Mouse (Mus musculus): ENCODE measurements around the gene Usp13. TPM values are rescaled to one million over a fixed set of nuclear protein-coding genes. Genes with fewer than 3 reads are reported as not detected.
A peak's percentile ranks its signal among the peaks of the same experiment; 100 is the strongest.

The Usp13 gene
- total RNA-seq (2021) = 100 to 1,000 TPM; 191 to 208 TPM
- long read RNA-seq, experiment 1, full-length matches to known transcripts = 262 of 354 reads
- long read RNA-seq, experiment 1, partial matches to known transcripts = 24 of 354 reads
- long read RNA-seq, experiment 1, other reads (novel, unspliced or antisense) = 68 of 354 reads
- long read RNA-seq, experiment 2, full-length matches to known transcripts = 149 of 227 reads
- long read RNA-seq, experiment 2, partial matches to known transcripts = 52 of 227 reads
- long read RNA-seq, experiment 2, other reads (novel, unspliced or antisense) = 26 of 227 reads

DNA sequence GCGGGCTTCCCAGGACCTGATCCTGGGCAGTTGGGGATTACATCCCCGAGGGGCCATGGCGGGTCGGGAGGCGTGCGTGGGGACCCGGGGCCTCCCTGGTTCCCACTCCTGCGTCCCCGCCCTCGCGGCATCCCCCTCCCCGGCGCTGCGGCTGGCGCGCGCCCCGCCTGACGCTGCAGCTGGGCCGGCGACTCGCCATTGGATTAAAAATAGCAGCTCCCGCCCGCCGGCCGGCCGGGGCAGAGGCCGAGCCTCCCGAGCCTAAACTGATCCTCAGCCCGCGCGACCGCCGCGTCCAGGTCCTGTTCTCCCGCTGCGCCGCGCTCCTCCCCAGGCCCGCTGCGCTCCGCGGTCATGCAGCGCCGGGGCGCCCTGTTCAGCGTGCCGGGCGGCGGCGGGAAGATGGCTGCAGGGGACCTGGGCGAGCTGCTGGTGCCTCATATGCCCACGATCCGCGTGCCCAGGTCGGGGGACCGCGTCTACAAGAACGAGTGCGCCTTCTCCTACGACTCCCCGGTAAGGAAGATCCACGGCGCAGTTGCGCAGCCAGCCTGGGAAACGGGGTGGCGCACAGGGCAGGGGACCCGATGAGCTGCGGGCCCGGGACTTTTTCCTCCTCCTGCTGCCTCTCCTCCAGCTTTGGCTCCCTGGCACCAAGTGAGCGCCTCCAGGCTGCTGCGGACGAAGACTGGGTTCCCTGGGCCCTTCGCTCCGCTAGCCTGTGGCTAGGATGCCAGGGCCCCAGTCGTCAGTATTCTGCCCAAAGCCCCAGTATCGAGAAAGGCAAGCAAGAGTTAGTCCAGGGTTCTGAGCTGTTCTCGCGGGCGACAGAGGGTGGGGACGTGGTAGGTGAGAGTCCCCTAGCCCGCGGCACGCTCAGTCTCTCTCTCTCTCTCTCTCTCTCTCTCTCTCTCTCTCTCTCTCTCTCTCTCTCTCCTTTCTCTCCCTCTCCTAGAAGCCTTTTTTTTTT, at the start of gene Usp13:
TSS of gene Usp13 (plus strand) at position 190 of the 970 bp plus-strand sequence.
- DNase-seq (ENCODE audit: low spot score) = peak; percentile 80

DNA sequence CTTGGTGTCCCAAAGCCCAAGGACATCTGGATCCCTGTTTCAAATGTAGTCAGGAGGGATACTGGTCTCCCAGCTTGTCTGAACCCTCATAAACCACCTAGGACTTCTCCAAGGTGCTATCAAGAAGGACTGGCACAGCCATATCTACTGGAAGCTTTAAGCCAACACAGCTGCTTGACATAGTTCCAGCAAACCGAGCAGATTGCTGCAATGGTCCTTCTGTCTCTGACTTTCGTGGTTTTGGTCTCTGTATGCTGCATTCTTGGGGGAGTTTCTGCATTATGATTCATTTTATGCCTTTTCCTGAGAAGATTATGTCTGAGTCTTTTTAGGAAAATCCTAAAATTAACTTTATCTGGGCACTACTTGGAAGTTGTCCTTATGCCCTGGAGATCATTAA, 46.6 kb upstream of the Usp13 start:
- no peak for DNase-seq (ENCODE audit: low spot score)

DNA sequence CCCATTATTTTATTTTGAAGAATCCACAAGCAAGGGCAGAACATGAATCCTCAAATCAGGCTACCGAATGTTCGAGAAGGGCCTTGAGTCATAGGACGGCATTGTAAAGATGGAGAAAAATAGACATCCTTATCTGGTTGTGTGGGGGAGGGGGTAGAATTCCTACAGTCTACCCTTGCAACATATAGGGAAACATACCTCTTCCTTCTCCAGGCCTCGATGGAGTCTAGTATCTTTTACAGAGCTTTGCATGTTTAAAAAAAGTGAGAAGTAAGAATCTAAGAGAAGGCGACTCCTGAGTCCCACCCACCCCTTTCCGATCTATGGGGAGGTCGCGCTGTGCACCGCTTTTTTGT, 367 bp upstream of the Usp13 start:
- no peak for DNase-seq (ENCODE audit: low spot score)

DNA sequence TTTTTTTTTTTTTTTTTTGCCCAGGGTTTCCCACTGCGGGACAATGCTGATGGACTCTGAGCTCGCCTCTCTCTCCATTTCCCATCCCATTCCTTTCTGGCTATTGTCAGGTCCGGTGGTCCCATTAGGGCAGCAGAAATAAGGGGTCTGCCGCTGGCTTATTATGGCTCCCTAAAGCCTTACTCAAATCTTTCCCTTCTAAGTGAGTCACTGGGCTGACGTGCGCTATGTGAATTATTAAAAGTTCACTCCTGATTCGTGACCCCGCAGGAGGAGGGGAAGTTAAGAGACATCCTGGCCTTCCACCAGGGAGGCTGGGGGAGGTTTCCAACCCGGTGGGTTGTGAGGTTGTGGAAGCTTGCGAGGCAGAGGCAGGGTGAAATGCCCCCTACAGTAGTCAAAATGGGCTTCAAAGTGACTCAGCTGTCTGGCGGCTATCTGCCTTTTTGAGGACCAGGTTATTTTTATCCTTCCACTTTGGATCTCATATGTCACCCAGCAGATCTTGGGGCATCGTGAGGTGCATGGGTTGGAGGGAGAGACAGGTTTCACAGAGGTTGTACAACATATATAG, 1.1 kb downstream of the Usp13 start:
- DNase-seq (ENCODE audit: low spot score) = peak; percentile 67

DNA sequence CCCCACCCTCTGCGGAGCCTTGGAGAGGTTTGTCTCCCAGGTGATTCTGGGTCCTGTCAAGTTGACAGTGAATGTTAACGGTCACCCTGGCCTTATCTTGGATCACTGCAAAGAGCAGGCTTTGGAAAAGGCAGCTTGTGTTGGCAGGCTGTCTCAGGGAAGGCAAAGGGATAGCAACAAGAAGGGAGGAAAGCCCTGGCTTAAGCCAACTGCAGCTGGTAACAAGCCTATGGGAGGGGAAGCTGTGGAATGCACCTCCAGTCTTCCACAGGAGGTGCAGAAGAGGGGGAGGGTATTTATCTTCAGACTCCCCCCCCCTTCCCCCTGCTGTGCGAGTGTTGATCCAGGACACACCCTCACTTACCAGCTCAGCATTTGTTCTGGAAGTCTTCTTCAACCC, 5.3 kb downstream of the Usp13 start:
- DNase-seq (ENCODE audit: low spot score) = peak; percentile 52

DNA sequence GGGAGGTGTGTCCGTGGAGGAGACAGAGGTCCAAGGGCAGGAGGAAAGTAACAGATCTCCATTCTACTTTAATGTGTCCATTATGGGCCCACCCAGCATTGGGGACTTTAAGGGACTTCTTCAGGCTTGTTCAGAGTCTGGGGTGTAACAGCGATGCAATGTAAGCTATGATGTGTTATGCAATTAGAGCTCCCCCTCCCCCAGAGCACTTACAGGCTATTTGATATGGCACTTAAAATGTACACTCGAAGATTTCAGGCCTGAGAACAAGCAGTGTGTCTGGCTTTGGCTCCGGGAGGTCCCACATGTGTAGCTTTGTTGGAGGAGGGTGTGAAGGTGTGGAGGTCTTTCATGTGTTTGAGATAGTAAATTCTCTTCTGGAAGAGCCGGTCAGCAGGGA, 7.6 kb downstream of the Usp13 start:
- no peak for DNase-seq (ENCODE audit: low spot score)

DNA sequence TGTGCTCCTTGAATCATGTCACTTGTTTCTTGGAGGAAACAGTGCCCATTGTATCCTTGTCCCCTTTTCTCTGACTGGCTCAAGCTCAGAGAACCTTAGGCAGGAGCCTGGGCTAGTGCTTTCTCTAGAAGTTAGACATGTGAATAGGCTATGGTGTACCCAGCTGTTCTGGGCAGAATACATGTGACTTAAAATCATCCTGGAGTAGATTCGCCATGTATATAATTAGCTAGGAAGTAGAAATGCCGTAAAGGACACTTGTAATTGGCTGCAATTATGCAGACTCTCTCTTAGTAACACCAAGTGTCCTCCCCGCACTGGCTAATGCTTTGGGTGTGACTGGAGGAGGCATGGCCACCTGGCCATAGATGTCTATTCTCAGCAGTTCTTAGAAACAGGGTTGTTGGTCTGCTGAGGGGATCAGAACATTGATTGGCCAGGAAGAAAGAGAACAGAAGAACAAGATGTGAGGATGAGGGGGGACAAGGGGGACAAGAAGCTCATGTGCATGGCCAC, 8.7 kb downstream of the Usp13 start:
- no peak for DNase-seq (ENCODE audit: low spot score)

DNA sequence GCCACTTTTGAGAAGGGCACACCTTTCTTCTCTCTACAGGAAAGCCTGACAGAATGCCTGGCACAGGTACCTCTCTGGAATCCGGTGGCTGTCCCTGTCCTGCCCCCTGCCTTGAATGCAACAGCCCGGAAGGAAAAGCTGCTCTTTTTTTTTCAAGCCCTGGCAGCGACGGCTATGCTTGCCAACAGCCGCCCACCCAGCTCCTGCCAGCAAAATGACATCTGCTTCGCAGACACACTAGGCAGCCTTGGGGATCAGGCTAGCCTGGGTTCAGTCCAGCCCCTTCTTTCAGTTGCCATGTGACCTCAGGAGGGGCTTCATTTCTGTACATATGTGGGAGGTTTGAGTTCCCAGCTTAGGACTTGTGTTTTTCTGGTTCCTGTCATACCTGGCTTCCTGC, 9.4 kb downstream of the Usp13 start:
- DNase-seq (ENCODE audit: low spot score) = no peak

DNA sequence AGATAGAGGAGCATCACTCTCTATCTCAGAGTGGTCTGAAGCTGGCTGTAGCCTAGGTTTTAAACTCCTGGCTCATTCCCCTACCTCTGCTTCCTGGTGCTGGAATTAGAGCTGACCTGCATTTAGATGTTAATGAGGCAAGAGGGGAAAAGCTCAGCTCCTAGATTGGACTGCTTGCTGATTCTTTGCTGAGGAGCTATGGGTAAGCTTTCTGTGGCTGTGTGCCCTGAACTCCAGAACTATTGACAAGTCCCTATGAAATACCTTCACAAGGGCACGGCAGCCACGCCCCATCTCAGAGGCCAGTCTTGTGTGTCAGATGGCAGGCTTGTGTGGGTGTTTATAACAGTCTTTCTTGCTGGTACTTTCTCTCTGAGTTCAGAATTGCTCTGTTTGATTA, 16.5 kb downstream of the Usp13 start:
- no peak for DNase-seq (ENCODE audit: low spot score)

DNA sequence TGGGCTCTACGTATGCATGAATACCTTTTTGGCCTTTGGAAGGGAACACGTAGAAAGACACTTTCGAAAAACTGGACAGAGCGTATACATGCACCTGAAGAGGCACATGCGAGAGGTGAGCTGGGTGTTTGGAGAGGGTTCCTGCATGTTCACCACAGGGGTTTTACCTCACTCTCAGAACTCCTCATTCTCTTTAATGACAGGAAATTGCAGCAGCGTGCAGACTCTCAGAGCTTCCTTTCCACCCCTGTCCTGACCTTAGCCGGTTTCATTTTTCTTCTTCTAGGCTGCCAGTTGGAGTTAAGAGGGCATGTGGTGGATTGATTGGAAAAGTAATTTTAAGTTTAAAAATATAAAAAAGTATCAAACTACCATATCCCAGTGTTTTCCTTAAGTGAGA, 20.5 kb downstream of the Usp13 start:
- no peak for DNase-seq (ENCODE audit: low spot score)

DNA sequence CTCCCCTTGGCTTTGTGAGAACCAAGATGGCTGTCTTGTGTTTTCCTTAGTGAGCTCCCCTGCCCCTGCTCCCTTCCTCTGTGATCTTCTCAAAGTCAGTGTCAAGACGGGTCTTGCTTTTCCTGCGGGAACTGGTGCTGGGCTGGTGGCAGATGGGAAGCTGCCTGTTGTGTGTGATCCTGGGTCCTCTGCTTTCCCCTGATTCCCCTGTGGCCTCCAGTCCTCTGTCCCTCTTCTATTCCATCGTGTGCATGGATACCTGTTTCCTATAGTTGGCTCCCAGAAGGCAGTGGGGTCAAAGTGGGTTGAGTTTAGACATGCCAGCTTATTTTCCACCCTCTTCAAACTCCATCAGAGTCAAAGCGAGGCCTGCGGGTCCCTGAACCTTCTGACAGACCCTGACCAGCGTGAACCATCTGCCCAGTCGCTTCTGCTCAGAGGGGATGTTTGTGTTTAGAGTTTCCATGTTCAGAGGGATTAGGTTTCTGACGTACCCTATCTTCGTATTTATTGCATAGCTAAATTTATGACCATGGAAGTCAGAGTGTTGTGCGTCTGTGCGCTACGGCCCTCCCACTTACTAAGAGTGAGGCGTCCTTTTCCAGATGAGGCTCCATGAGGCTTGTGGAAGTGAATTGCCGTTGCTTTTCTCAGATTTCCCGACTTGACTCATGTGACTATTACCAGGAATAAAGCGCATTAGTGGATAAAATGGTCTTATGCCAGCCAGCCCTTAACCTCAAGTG, 39.2 kb downstream of the Usp13 start:
- DNase-seq (ENCODE audit: low spot score) = peak; percentile 54

DNA sequence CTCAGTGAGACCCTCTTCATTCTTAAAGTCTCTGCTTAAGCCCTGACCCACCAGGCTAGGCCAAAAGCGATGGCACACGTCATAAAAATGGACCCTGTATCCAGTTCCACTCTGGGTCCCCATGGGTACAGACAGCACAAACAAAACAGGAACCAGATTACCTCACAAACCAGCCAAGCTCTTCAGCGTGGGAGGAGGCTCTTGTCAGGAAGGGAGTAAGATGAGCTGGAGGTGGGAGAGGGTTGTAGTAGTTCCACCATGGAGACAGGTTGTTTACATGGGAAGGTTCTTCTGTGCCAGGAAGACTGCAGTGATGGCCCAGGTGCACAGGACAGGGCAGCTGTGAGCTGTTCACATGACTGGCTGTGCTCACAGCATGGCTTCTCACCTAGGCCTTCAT, 53.7 kb downstream of the Usp13 start:
- peak; percentile 51 for DNase-seq (ENCODE audit: low spot score)

DNA sequence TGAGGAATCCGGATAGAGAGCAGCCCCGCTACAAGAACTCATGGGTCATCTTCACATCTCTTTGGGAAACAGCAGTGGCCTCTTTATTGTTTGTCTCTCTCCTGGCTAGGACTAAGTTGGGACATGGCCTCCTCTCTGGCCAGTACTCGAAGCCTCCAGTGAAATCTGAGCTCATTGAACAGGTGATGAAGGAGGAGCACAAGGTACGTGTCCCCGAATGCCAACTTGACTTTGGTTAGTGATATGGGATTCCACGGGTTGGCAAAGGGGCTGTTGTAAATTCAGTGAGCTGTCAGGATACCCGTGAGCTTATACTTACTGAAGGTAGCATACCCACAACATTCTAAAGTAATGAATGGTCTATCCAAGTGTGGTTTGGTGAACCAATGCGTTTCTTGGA, 69.0 kb downstream of the Usp13 start:
- peak; percentile 71 for DNase-seq (ENCODE audit: low spot score)

DNA sequence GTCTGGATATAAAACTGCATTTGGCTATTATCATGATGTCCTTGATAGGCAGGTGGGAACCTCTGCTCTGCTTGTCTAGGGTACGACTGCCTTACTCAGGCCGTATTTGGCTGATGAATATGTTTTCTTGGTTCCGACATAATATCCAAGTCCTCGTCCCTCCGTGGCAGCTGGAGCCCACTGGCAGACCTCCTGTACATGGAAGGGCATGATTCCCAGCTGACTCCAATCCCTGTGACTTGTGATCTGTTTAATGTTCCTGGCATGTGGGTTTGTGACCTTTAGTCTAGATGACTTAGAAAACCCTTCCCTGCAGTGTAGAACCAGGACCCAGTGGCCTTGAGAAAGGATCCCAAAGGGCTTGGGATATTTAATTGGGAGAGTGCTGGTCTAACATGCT, 71.5 kb downstream of the Usp13 start:
- DNase-seq (ENCODE audit: low spot score) = peak; percentile 53

DNA sequence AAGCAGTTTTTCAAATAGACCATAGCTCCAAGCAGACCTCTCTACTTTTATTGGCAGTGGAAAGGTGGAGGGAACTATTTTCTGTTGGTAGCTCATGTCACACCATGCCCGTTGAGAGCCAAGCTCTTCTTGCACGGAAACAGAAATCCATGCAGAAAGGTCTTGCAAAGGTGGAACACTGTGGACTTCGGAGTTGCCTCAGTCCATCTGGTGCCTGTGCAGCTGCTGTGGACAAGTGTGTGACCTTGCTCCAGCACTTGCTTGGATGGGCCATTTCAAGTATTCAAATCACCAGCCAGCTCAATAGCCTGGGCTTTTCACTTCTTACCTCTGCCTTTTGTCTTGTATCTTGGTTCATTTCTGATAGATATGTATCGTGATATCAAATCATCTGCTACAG, 72.8 kb downstream of the Usp13 start:
- DNase-seq (ENCODE audit: low spot score) = peak; percentile 51

DNA sequence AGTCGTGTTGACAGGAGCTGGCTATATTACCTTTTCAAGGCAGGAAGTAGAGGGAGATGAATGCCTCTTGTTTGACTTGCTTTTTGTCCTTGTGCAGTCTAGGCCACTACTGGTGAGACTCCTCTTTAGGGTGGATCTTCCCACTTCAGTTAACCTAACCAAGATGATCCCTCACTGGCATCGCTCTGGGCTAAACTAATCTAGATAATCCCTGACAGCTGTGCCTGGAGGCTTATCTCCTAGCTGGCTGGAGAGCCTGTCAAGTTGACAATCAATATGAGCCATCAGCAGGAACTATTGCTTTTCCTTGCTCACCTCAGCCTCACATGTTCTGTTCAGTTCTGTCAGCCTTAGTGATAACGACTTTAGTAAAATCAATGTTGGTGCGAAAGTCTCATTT, 86.1 kb downstream of the Usp13 start:
- no peak for DNase-seq (ENCODE audit: low spot score)

DNA sequence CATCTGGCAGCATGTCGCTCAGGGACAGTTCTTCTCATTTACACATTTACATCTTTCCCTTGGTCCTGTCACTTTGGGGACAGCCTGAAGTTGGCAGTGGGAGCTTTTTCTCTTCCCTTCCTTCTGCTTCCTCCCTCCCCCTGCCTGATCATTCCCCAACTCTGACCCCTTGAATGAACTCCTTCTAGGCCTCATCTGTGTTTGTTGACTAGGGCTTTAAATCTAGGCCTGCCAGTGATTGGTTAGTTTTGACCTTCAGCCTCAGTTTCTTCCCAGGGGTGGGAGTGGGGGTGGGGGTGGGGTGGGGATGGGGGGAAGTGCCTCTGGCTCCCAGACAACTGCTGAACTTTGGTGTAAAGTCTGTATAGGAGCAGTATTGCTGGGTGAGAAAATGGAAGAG, 87.3 kb downstream of the Usp13 start:
- DNase-seq (ENCODE audit: low spot score) = no peak

DNA sequence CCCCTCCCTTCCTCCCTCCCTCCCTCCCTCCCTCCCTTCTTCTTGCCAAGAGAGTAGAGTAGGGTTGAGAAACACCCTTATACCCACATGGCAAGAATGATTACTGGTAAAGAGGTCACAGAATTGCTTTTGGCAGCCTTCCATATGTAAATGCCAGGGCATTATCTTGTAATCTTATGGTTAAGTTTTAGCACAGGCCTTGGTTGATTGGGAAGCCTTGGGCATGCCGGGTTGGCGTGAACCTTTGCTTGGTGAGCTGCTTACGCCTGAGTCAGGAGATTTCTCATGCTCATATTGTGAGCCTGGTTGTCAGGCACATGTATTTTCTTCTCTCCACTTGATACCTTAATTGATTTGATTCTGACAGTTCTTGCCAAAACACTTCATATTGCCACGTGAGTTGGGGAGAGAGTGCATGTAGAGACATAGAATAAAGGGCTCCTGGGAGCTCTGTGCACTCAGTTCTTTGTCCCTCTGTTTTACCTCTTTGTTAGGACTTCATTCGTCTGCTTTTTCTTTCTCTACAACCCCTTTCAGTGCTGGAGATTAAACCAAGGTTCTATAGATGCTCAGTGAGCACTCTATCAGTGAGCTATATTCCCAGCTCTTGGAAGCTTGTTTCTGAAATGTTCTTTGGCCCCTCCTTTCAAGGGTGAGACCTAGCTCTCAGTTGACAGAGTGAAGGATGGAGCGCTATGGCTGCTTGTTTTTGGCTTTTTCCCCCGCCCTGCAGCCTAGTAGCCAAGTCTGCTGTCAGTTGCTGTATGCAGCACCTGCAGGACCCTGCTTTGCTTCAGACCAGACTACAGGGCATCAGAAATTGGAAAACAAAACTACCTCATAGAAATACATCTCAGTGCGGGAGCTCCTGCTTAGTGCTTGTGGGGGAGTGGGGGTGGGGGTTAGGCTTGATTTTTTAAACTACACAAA, 88.8 kb downstream of the Usp13 start:
- DNase-seq (ENCODE audit: low spot score) = no peak

DNA sequence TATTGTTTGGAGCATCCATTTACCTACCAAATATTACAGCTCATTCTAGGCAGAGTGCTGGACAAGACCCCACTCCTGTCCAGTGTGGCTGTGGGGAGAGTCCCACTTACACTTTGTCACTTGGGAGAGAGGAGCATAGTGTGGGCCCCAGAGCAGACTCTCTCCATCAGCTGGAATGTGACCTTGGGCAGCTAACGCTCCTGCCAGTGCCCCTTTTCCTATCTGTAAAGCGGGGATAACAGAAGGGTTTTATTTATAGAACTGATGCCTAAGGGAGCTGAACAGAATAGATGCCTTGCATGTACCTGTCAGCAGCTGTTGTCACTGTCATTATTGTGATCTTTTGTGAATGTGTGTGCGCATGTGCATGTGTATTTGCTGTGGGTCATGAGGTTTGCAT, 91.1 kb downstream of the Usp13 start:
- DNase-seq (ENCODE audit: low spot score) = no peak

DNA sequence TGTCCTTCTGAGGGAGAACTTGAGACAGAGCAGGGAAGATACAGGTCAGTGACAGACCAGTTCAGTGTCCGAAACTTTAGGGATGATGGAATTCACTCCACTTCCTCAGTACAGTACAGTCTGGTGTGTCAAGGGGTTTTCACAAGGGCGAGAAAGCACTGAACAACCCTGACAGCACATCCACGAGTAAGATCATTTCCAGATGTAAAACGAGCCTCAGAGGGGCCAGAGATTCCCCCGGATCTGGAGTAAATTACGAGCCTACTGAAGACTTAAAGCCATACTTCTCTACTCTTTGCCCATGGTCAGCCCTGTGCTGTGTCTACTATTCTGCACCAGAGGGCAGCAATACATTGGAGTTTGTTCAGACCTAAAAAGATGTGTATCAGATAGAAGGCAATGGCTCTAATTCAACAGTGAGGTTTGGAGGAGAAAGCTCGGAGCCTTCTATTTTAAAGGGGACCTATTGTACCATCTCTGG, 92.8 kb downstream of the Usp13 start:
- no peak for DNase-seq (ENCODE audit: low spot score)
